Mouse (Mus musculus) limb, embryonic 15.5 days (tissue): ENCODE results near the gene Enthd1. TPM values are rescaled to one million over a fixed set of nuclear protein-coding genes. Genes with fewer than 3 reads are reported as not detected.
"Not testable (repeated sequence)": the region's sequence is repeated elsewhere in the genome, so short reads cannot be mapped to it uniquely, and the experiment has no call there.

ENCODE experiments used
- ATAC-seq: fragments of 200-750 bp; cut with Nextera tagmentation; 2 replicates; pipeline ENCODE4 v1.8.0; 2017; ENCODE audit warnings: low read depth, moderate TSS enrichment; ENCODE audit not compliant: insufficient number of reproducible peaks, low FRiP score, low TSS enrichment
- H3K27ac ChIP-seq: fragments of 300-500 bp; sonication (generic); 2 replicates; pipeline ENCODE4 v1.5.1; 2015; ENCODE audit warnings: moderate library complexity, mild to moderate bottlenecking, inconsistent platforms
- H3K27me3 ChIP-seq: fragments of 300-500 bp; sonication (generic); 2 replicates; pipeline ENCODE4 v1.6.1; 2015; ENCODE audit warnings: inconsistent platforms
- H3K36me3 ChIP-seq: fragments of 300-500 bp; sonication (generic); 2 replicates; pipeline ENCODE4 v1.6.1; 2015; ENCODE audit warnings: inconsistent platforms
- H3K4me1 ChIP-seq: fragments of 300-500 bp; sonication (generic); 2 replicates; pipeline ENCODE4 v1.6.1; 2015; ENCODE audit warnings: inconsistent platforms
- H3K4me2 ChIP-seq: fragments of 300-500 bp; sonication (generic); 2 replicates; pipeline ENCODE4 v1.6.1; 2015; ENCODE audit warnings: mild to moderate bottlenecking, inconsistent platforms
- H3K4me3 ChIP-seq: fragments of 300-500 bp; sonication (generic); 2 replicates; pipeline ENCODE4 v1.5.1; 2015; ENCODE audit warnings: mild to moderate bottlenecking, inconsistent platforms
- H3K9ac ChIP-seq: fragments of 300-500 bp; sonication (generic); 2 replicates; pipeline ENCODE4 v1.6.1; 2015; ENCODE audit warnings: inconsistent platforms
- H3K9me3 ChIP-seq: fragments of 300-500 bp; sonication (generic); 2 replicates; pipeline ENCODE4 v1.6.1; 2016; ENCODE audit warnings: inconsistent platforms
- WGBS: fragments of 180-500 bp; shearing (Covaris S2); methylation state at CpG from one replicate; pipeline ENCODE4 v1.1.7; 2015; 5-methylcytosine and 5-hydroxymethylcytosine counted together
- polyA plus RNA-seq: library from polyadenylated mRNA; unstranded; fragments of >200 nt; fragmentation: Nextera tagmentation; extraction: Ambion mirVana; gene quantifications from 2 replicates; pipeline ENCODE4 v1.2.1, GENCODE M21; 2015

The Enthd1 gene
- polyA plus RNA-seq, 1 experiment from 2014 or later: 0.09 TPM

GRCm38 (mm10) chr15:80529955-80530869 lies 34.7 kb downstream of the Enthd1 start:
- Histone ChIP-seq H3K4me2 (no peak overlapping the region), H3K27ac (no peak overlapping the region), H3K9me3 (no peaks in the 10 kb centered on the region), H3K27me3 (no peaks in the 10 kb centered on the region), H3K4me1 (no peaks in the 10 kb centered on the region), H3K9ac (no peak overlapping the region), H3K4me3 (no peak overlapping the region), H3K36me3 (no peaks in the 10 kb centered on the region)
- WGBS: 43% methylated on average over 20 of the region's 20 CpGs
- no peak for ATAC-seq

GRCm38 (mm10) chr15:80521661-80522388 lies 43.1 kb downstream of the Enthd1 start:
- WGBS: 23% methylated on average over 10 of the region's 10 CpGs
- Histone ChIP-seq H3K4me3 (no peak overlapping the region), H3K27me3 (no peaks in the 10 kb centered on the region), H3K4me2 (no peak overlapping the region), H3K27ac (no peak overlapping the region), H3K4me1 (peaks cover 15% of the 10 kb centered on the region), H3K36me3 (no peaks in the 10 kb centered on the region), H3K9me3 (no peaks in the 10 kb centered on the region), H3K9ac (no peak overlapping the region)
- ATAC-seq: no peak

DNA sequence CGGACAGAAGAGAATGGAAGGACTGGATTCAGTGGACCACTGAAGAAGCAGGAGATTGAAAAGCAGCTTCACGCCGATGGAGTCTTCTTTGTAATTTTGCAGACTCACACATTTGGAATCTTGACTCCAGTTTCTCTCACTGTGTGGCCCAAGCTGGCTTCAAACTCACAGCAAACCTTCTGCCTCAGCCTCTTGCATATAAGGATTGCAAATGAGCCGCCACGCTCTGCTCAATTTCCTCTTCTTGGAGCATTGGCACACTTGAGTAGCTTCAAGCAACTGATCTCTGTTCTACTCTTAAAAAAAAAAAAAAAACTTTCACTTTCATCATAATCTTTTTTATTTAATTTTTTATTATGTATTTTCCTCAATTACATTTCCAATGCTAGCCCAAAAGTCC lies 45.0 kb downstream of the Enthd1 start:
- peaks cover 15% of the 10 kb centered on the region for H3K4me1 ChIP-seq
- WGBS: 92% methylated on average over 5 of the region's 5 CpGs
- no peak for ATAC-seq

DNA sequence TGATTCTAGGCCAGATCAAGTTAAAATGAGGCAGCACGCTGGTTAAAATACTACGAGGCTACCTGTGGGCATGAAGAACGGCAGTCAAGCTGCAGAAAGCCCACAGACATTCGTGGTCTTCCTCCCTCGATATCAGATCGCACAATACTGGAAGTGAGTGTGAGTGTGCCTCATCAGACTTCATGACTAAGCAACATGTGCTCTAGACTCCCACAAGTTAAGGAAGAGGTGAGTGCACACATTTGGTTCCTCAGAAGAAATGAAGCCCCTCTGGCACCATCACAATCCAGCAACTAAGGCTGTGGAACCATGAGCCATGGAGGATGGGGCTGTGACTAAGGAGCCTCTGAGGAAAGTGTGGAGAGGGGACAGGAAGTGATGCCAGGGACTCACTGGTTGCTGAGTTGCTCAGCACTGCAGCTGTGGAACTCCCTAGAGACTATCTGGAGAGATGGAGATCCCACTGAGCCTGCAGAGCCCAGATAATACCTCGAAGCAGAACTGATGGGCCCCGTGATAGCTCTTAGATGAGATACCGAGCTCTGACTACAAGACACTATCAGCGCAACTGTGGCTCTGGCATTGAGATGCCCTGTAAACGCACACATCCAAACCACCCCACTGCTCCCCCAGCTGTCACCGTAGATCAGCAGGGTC lies 46.3 kb downstream of the Enthd1 start:
- H3K4me2 ChIP-seq: no peak overlapping the region
- 84% methylated on average over 12 of the region's 12 CpGs for WGBS
- peak overlapping the region; percentile 38; the same call in 1 of the 2 replicates for H3K27ac ChIP-seq
- peaks cover 15% of the 10 kb centered on the region for H3K4me1 ChIP-seq
- H3K4me3 ChIP-seq: no peak overlapping the region
- no peaks in the 10 kb centered on the region for H3K27me3 ChIP-seq
- no peak overlapping the region for H3K9ac ChIP-seq
- ATAC-seq: no peak
- H3K36me3 ChIP-seq: no peaks in the 10 kb centered on the region
- H3K9me3 ChIP-seq: no peaks in the 10 kb centered on the region

More for the DNA sequence above, 45.0 kb downstream of the Enthd1 start:
- H3K9me3 ChIP-seq: no peaks in the 10 kb centered on the region
- no peak overlapping the region for H3K4me3 ChIP-seq
- no peak overlapping the region for H3K4me2 ChIP-seq
- no peak overlapping the region for H3K9ac ChIP-seq
- no peaks in the 10 kb centered on the region for H3K27me3 ChIP-seq
- H3K27ac ChIP-seq: no peak overlapping the region
- no peaks in the 10 kb centered on the region for H3K36me3 ChIP-seq

GRCm38 (mm10) chr15:80517996-80518395 lies 47.0 kb downstream of the Enthd1 start:
- no peaks in the 10 kb centered on the region for H3K36me3 ChIP-seq
- no peak overlapping the region for H3K4me3 ChIP-seq
- H3K27me3 ChIP-seq: no peaks in the 10 kb centered on the region
- 14% methylated on average over 9 of the region's 9 CpGs for WGBS
- H3K9me3 ChIP-seq: no peaks in the 10 kb centered on the region
- H3K27ac ChIP-seq: 0 out of 2 replicates have a peak overlapping the region, but pooled peaks have one; percentile 38
- H3K4me2 ChIP-seq: no peak overlapping the region
- H3K4me1 ChIP-seq: peaks cover 15% of the 10 kb centered on the region
- no peak for ATAC-seq
- no peak overlapping the region for H3K9ac ChIP-seq

GRCm38 (mm10) chr15:80516525-80516924 lies 48.4 kb downstream of the Enthd1 start:
- Histone ChIP-seq H3K4me2 (no peak overlapping the region), H3K27ac (no peak overlapping the region), H3K36me3 (no peaks in the 10 kb centered on the region), H3K9me3 (no peaks in the 10 kb centered on the region), H3K4me3 (no peak overlapping the region), H3K4me1 (peaks cover 9% of the 10 kb centered on the region), H3K27me3 (no peaks in the 10 kb centered on the region), H3K9ac (no peak overlapping the region)
- 29% methylated on average over 3 of the region's 3 CpGs for WGBS
- ATAC-seq: no peak

GRCm38 (mm10) chr15:80505086-80505485 lies 59.9 kb downstream of the Enthd1 start:
- WGBS: 44% methylated on average over 4 of the region's 4 CpGs
- Histone ChIP-seq H3K27me3 (no peaks in the 10 kb centered on the region), H3K4me3 (no peak overlapping the region), H3K27ac (no peak overlapping the region), H3K36me3 (no peaks in the 10 kb centered on the region), H3K9me3 (no peaks in the 10 kb centered on the region), H3K4me2 (no peak overlapping the region), H3K9ac (no peak overlapping the region), H3K4me1 (no peaks in the 10 kb centered on the region)
- ATAC-seq: no peak

DNA sequence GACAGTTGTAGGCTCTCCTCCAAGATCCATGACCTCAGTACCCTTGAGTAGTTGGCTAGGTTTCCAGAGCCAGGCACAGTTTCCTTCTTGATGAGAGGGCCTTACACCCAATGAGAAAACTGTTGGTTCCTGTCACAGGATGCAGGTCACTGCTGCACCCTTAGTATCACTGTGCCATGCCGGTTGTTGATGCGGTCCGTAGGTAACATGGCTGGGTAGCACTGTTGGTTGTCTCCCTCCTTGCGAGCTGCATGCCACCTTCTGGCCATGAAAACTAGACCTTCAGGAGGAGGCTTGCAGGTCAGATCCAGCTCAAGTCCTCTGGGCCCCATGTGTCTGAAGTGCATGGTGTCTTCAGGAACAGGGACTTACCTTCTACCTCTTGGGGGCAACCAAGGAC lies 61.8 kb downstream of the Enthd1 start:
- not testable (repeated sequence) for ATAC-seq, H3K9ac ChIP-seq, H3K4me3 ChIP-seq, H3K36me3 ChIP-seq, H3K9me3 ChIP-seq, H3K27ac ChIP-seq, H3K4me1 ChIP-seq, H3K27me3 ChIP-seq, H3K4me2 ChIP-seq
- WGBS: 98% methylated on average over 4 of the region's 4 CpGs

DNA sequence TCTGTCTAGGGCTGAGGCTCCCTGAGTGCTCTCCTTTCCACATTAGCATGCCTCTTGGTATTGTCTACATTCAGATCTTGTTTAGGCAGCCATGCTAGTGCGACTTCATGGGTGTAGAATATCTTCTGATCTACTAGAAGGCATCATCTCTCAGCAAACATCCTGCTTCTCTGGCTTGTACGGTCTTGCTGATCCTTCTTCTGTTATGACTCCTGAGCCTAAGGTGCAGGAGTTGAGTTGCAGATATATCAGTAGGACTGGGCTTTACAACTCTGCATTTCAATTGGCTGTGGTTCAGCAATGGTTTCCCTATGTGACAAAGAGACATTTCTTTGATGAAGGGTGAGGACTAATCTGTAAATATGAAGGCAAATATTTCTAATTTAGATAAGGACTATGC lies 62.2 kb downstream of the Enthd1 start:
- WGBS: 83% methylated on average over 2 of the region's 2 CpGs
- H3K9me3 ChIP-seq: no peaks in the 10 kb centered on the region
- H3K4me1 ChIP-seq: no peaks in the 10 kb centered on the region
- ATAC-seq: no peak
- H3K4me3 ChIP-seq: no peak overlapping the region
- no peak overlapping the region for H3K4me2 ChIP-seq
- no peaks in the 10 kb centered on the region for H3K36me3 ChIP-seq
- H3K9ac ChIP-seq: no peak overlapping the region
- H3K27ac ChIP-seq: no peak overlapping the region
- H3K27me3 ChIP-seq: no peaks in the 10 kb centered on the region

GRCm38 (mm10) chr15:80501106-80502096 lies 63.6 kb downstream of the Enthd1 start:
- WGBS: 74% methylated on average over 21 of the region's 21 CpGs

DNA sequence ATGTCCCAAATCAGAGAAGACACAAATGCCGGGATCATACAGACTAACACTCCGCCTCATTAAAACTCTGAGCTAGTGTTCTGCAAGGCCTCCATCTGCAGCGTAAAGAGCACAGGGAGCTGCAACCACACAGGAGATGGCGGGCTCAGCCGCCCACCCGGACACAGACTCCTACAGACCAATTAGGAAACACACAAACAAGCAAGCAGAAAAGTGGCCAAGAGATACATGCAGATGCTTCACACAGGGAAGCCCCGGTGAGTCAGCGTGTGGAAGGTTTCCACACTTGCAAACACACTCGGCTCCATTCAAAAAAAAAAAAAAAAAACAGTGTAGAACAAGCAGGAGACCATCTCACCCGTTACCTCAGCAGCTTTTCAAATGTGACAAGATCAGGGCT lies 64.5 kb downstream of the Enthd1 start:
- Histone ChIP-seq H3K27ac (no peak overlapping the region), H3K27me3 (no peaks in the 10 kb centered on the region), H3K4me1 (no peaks in the 10 kb centered on the region), H3K4me3 (no peak overlapping the region), H3K36me3 (no peaks in the 10 kb centered on the region), H3K4me2 (no peak overlapping the region), H3K9ac (no peak overlapping the region), H3K9me3 (no peaks in the 10 kb centered on the region)
- 69% methylated on average over 10 of the region's 10 CpGs for WGBS
- no peak for ATAC-seq

More at GRCm38 (mm10) chr15:80501106-80502096, 63.6 kb downstream of the Enthd1 start:
- Histone ChIP-seq H3K27ac (no peak overlapping the region), H3K27me3 (no peaks in the 10 kb centered on the region), H3K36me3 (no peaks in the 10 kb centered on the region), H3K4me1 (no peaks in the 10 kb centered on the region), H3K4me3 (no peak overlapping the region), H3K9ac (no peak overlapping the region), H3K9me3 (no peaks in the 10 kb centered on the region), H3K4me2 (no peak overlapping the region)
- no peak for ATAC-seq
